Mouse (Mus musculus) adrenal gland, adult (tissue): ENCODE data around the gene Htr1d.
A peak's percentile ranks its signal among the peaks of the same experiment; 100 is the strongest.

Source experiments
- DNase-seq, 2 experiments: peaks; one replicate each; pipeline ENCODE4 v3.0.0; 2022 to 2023; ENCODE audit warnings: low spot score in 1 of 2; ENCODE audit not compliant: inconsistent age in 2 of 2

Htr1d gene

GRCm38 (mm10) chr4:136423224-136423623, at the start of gene Htr1d:
Htr1d (plus strand) TSS chr4:136423524.
- DNase-seq: no peak

GRCm38 (mm10) chr4:136377001-136377400, 46.3 kb upstream of the Htr1d start:
- peak; percentile 22 to 72 for DNase-seq

GRCm38 (mm10) chr4:136383052-136383451, 40.3 kb upstream of the Htr1d start:
- DNase-seq: no peak

GRCm38 (mm10) chr4:136383839-136384238, 39.5 kb upstream of the Htr1d start:
- no peak for DNase-seq

DNA sequence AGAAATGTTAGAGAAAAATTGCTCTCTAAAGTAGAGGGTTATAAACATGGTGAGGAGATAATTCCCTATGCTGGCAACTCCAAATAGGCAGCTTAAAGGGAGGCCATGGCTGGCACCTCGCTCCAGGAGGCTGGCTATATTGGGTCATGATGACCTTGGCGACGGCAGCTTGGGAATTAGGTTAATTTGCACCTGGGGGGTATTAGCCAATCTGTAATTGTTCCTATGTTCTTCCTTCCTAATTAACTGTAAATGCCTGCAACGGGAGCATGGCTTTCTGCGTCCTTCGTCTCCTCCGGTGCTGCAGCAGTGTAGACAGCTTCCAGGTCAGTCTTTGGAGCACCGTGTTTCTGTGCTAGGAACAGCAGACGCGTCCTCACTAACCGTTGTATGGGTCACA, 36.1 kb upstream of the Htr1d start:
- no peak for DNase-seq

GRCm38 (mm10) chr4:136401806-136402205, 21.5 kb upstream of the Htr1d start:
- no peak for DNase-seq

GRCm38 (mm10) chr4:136407831-136408230, 15.5 kb upstream of the Htr1d start:
- no peak for DNase-seq

DNA sequence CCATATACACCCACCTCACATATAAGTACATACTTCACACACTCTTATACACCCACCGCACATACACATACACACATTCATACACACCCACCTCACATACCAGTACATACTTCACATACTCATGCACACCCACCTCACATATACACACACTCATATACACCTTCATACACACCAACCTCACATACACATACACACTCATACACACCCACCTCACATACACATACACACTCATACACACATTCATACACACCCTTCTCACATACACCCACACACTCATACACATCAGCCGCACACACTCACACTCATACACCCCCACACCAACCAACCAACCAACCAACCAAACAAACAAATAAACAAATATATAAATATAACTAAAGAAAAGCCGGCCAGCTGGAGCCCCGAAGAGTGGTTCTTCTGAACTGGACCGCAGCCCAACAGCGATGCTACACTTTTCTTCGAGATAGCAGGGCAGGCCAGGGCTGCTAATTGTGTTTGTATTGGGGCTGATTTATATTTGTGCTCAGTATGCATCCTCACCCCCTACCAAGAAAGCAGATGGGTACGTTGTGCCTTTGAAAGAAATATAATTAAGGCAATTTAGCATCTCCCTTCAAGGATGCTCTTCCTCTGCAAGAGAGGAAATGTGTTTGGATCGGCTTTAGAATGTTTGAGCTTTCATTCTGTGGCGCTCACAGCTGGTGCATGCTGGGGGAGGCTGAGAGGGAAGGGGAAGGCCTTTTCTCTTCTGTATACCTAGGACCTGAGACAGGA, 11.1 kb upstream of the Htr1d start:
- DNase-seq: no peak

DNA sequence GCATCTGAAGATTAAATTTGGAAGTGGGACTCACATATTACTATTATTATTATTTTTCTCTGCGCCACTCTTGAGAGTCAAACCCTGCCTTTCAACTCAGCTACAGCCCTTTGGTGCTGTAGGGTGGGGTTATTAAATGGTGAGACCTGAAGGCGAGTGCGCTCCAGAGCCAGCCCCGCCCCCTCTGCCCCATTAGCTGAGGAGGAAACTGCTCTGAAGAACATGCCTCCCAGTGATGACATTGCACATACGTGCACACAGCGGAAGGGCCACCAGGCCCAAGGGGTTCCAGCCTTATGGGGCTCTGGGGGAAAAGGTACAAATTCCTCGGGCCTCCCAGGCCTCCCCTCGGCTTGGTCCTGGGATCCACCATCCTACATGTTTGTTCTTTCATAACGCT, 7.8 kb upstream of the Htr1d start:
- DNase-seq: no peak

GRCm38 (mm10) chr4:136418962-136419361, 4.4 kb upstream of the Htr1d start:
- DNase-seq: no peak

DNA sequence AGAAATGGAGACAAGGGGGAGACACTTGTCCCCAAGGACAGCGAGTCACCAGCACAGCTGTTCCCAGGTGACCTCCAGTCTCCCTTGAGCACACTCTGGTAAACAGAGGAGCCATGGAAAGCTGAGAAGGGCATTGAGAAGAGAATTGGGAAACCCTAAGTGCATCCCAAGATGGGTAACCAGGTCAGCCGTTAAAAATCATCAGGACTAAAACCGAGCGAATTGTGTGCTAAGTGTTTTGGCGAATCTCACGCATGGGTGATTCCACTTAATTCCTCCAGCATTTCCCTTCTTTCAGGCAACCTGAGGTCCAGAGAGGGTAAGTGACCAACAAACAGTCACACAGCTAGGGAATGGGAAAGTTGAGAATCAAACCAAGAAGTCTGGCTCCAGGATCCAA, 3.9 kb upstream of the Htr1d start:
- DNase-seq: no peak

DNA sequence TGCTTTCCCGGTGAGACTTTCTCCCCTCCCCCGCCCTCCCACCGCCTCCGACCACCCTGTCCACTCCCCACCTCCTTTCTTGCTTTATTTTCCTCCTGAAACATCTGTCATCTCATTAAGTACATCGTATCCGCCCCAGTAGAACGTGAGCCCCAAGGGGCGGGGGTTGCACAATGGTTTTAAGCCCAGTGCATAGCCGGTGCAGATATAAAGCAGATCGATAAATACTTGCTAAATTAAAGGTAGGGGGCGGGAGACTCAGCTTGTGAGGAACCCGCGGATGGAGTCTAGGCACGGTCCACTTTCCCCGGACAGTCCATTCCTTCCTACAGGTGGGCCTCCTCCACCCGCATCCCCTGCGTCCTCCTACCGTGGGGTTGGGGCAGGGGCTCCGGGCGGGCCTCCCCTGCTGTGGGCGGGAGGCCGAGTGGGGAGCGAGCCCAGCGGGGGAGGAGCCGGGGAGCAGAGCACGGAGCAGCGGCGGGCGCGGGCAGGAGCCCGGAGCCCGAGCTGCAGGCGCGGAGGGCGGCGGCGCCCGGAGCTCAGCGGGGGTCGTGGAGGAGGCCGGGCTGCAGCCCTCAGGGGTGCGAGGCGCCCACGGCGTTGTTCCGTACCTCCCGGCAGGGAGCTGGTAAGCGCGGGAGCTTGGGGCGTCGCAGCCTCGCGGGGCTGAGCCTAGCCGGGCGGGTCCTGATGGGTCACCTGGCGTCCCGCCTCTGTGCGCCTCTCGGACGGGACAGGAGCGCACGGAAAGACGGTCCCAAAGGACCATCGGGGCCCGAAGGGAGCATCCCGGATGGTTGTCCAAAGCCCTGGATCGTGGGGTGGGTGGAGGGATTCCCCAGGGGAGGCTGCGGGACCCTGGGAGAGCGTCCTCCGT, 1.0 kb downstream of the Htr1d start:
- peak in 1 of 2 experiments; percentile 33 for DNase-seq

- peak in 1 of 2 experiments; percentile 55 for DNase-seq
Measured at GRCm38 (mm10) chr4:136425000-136425288, 1.6 kb downstream of the Htr1d start.

- DNase-seq: no peak
Measured at GRCm38 (mm10) chr4:136430609-136431375, 7.5 kb downstream of the Htr1d start.

DNA sequence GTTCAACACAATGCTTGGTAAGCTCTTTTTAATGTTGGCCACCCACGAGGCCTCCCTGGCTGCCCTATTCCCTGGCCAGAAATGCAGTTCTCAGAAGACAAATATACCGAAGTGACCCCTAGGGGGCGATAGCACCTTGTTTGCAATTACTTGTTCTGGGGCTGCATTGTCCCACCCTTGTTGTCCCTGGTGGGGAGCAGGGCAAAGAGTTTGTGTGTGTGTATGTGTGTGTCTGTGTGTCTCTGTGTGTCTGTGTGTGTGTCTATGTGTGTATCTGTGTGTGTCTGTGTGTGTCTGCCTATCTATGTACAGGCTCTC, 8.0 kb downstream of the Htr1d start:
- peak; percentile 38 to 81 for DNase-seq

- peak; percentile 63 to 79 for DNase-seq
Measured at GRCm38 (mm10) chr4:136434029-136434428, 10.7 kb downstream of the Htr1d start.

GRCm38 (mm10) chr4:136439106-136439505, 15.8 kb downstream of the Htr1d start:
- DNase-seq: no peak

- no peak for DNase-seq
Measured at GRCm38 (mm10) chr4:136441354-136442043, 18.2 kb downstream of the Htr1d start.

GRCm38 (mm10) chr4:136444561-136444960, 21.2 kb downstream of the Htr1d start:
- no peak for DNase-seq

GRCm38 (mm10) chr4:136449795-136450194, 26.5 kb downstream of the Htr1d start:
- no peak for DNase-seq

DNA sequence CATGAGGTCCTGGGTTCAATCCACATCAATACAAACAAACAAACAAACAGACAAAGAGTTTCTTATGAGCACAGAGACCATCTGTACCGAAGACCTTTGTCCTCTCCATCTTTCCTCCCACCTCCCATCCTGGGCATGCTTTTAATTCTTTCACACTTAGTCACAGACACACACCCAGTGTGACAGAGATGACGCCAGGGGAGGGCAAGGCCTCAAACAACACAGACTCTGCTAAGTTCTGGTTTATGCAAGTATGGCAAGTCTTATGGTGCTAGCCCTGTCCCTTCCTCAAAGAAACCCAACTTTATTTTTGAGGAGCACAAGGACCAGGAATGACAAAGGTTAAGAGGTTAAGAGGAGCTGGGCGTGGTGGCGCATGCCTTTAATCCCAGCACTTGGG, 26.9 kb downstream of the Htr1d start:
- DNase-seq: no peak
